Mouse (Mus musculus) heart, adult 2 months (tissue): Measurements from ENCODE around the gene Hoxb3. TPM values are rescaled to one million over a fixed set of nuclear protein-coding genes. Genes with fewer than 3 reads are reported as not detected.

Experiments used
- DNase-seq, 2 experiments: peaks; one replicate each; pipeline ENCODE4 v3.0.0; 2021
- H3K27ac ChIP-seq: fragments of 200-600 bp; 2 replicates; pipeline ENCODE4 v1.8.1; 2022
- H3K27me3 ChIP-seq: fragments of 200-500 bp; 2 replicates; pipeline ENCODE4 v1.6.1; 2012; ENCODE audit warnings: mild to moderate bottlenecking, low read length, inconsistent platforms, mixed read lengths; ENCODE audit not compliant: control insufficient read depth, insufficient read depth
- H3K36me3 ChIP-seq: fragments of 200-500 bp; 2 replicates; pipeline ENCODE4 v1.6.1; 2012; ENCODE audit warnings: low read length, inconsistent platforms; ENCODE audit not compliant: control insufficient read depth, insufficient read depth
- H3K4me1 ChIP-seq: fragments of 200-500 bp; 2 replicates; pipeline ENCODE4 v1.6.1; 2011; ENCODE audit warnings: low read length; ENCODE audit not compliant: control insufficient read depth, insufficient read depth
- H3K4me3 ChIP-seq: fragments of 200-600 bp; 2 replicates; pipeline ENCODE4 v1.8.1; 2022
- H3K79me2 ChIP-seq: fragments of 200-500 bp; replicated peaks from 2 replicates; pipeline ENCODE4 v1.6.1; 2012; ENCODE audit warnings: mild to moderate bottlenecking, inconsistent platforms, low read length, moderate library complexity, mixed read lengths; ENCODE audit not compliant: control insufficient read depth, insufficient read depth
- H3K9ac ChIP-seq: fragments of 200-500 bp; 2 replicates; pipeline ENCODE4 v1.6.1; 2012; ENCODE audit warnings: low read depth, mild to moderate bottlenecking, control low read depth, inconsistent platforms, low read length, mixed read lengths
- CTCF ChIP-seq: fragments of 200-600 bp; IDR thresholded peaks from 2 replicates; pipeline ENCODE4 v1.8.1; 2022; ENCODE audit warnings: antibody characterized with exemption, mild to moderate bottlenecking, moderate library complexity
- EP300 ChIP-seq: fragments of 200-500 bp; IDR thresholded peaks from 2 replicates; pipeline ENCODE4 v1.6.1; 2011; ENCODE audit warnings: low read depth, low read length, control low read depth; ENCODE audit not compliant: insufficient read depth
- POLR2A ChIP-seq: fragments of 200-500 bp; IDR thresholded peaks from 2 replicates; pipeline ENCODE4 v1.6.1; 2011; ENCODE audit warnings: mild to moderate bottlenecking, low read depth, low read length, control low read depth; ENCODE audit not compliant: insufficient read depth
- WGBS: fragments of 180-500 bp; shearing (Covaris S2); methylation state at CpG from one replicate; pipeline ENCODE4 v1.1.7; 2018; 5-methylcytosine and 5-hydroxymethylcytosine counted together
- intact Hi-C: fragments of 180-260 bp; cut with DNase I; formaldehyde crosslinking; loops from one replicate; pipeline ENCODE4 v1.15.1; 2025
- polyA plus RNA-seq: library from polyadenylated mRNA; depleted of rRNA; stranded (reverse); fragments of >200 nt; gene quantifications from 2 replicates; pipeline ENCODE4 v1.2.3, GENCODE M21; 2012
- total RNA-seq, 2 experiments: library from RNA; stranded (reverse); gene quantifications; 2 replicates each; pipeline ENCODE4 v1.2.3; 2021

Hoxb3 gene
- total and polyA plus RNA-seq, 3 experiments = 0.23 to 0.64 (median 0.30) TPM

GRCm38 (mm10) chr11:96286739-96287385, 36.3 kb upstream of the Hoxb3 start:
- WGBS = 3% methylated on average over 55 of the region's 55 CpGs
- H3K36me3 ChIP-seq = no peaks in the 10 kb centered on the region
- H3K27ac ChIP-seq = no peak overlapping the region
- no peaks in the 10 kb centered on the region for H3K79me2 ChIP-seq
- H3K27me3 ChIP-seq = peaks cover 50% of the 10 kb centered on the region
- peak overlapping the region; percentile 11; the same call in 1 of the 2 replicates for H3K4me3 ChIP-seq
- intact Hi-C loops = loop anchor here (10.0 kb wide), 2 partner anchors 282 to 438 kb away; partner anchors contain the start of gene Igf2bp1
- peaks cover 1% of the 10 kb centered on the region; the same call in 1 of the 2 replicates for H3K4me1 ChIP-seq
- no peak for DNase-seq
- no peak for TF ChIP-seq POLR2A
- TF ChIP-seq EP300 = no peak
- TF ChIP-seq CTCF = no peak
- H3K9ac ChIP-seq = no peak overlapping the region

GRCm38 (mm10) chr11:96287411-96287810, 35.7 kb upstream of the Hoxb3 start:
- H3K36me3 ChIP-seq = no peaks in the 10 kb centered on the region
- H3K9ac ChIP-seq = no peak overlapping the region
- peaks cover 49% of the 10 kb centered on the region for H3K27me3 ChIP-seq

GRCm38 (mm10) chr11:96288455-96289221, 34.5 kb upstream of the Hoxb3 start:
- Histone ChIP-seq H3K79me2 (no peaks in the 10 kb centered on the region), H3K4me3 (no peak overlapping the region), H3K4me1 (peaks cover 1% of the 10 kb centered on the region; the same call in 1 of the 2 replicates), H3K27ac (no peak overlapping the region), H3K36me3 (no peaks in the 10 kb centered on the region), H3K27me3 (peaks cover 50% of the 10 kb centered on the region), H3K9ac (no peak overlapping the region)
- no peak for DNase-seq
- 14% methylated on average over 1 of the region's 1 CpGs for WGBS
- intact Hi-C loops = loop anchor here (10.0 kb wide), 2 partner anchors 284 to 436 kb away; partner anchors contain the start of gene Igf2bp1
- TF ChIP-seq POLR2A = no peak
- TF ChIP-seq EP300 = no peak
- no peak for TF ChIP-seq CTCF

More at GRCm38 (mm10) chr11:96287411-96287810, 35.7 kb upstream of the Hoxb3 start:
- no peak for DNase-seq
- no peaks in the 10 kb centered on the region for H3K79me2 ChIP-seq
- intact Hi-C loops = loop anchor here (10.0 kb wide), 2 partner anchors 283 to 437 kb away; partner anchors contain the start of gene Igf2bp1
- no peak overlapping the region for H3K4me3 ChIP-seq
- no peak overlapping the region for H3K27ac ChIP-seq
- H3K4me1 ChIP-seq = peaks cover 1% of the 10 kb centered on the region; the same call in 1 of the 2 replicates
- WGBS = 5% methylated on average over 9 of the region's 9 CpGs
- TF ChIP-seq POLR2A (no peak), EP300 (no peak), CTCF (no peak)

GRCm38 (mm10) chr11:96289293-96289692, 33.8 kb upstream of the Hoxb3 start:
- Histone ChIP-seq H3K27me3 (peaks cover 49% of the 10 kb centered on the region), H3K4me1 (no peaks in the 10 kb centered on the region; the same call in 1 of the 2 replicates), H3K27ac (no peak overlapping the region), H3K79me2 (no peaks in the 10 kb centered on the region), H3K36me3 (no peaks in the 10 kb centered on the region), H3K4me3 (no peak overlapping the region), H3K9ac (no peak overlapping the region)
- TF ChIP-seq CTCF = no peak
- no peak for TF ChIP-seq EP300
- TF ChIP-seq POLR2A = no peak
- 6% methylated on average over 21 of the region's 21 CpGs for WGBS
- DNase-seq = no peak
- intact Hi-C loops = loop anchor here (10.0 kb wide), 2 partner anchors 284 to 436 kb away; partner anchors contain the start of gene Igf2bp1

GRCm38 (mm10) chr11:96289837-96290236, 33.3 kb upstream of the Hoxb3 start:
- no peak for DNase-seq
- no peak overlapping the region for H3K9ac ChIP-seq
- intact Hi-C loops = loop anchor here (10.0 kb wide), 2 partner anchors 285 to 435 kb away; partner anchors contain the start of gene Igf2bp1
- 20% methylated on average over 6 of the region's 6 CpGs for WGBS
- no peak overlapping the region for H3K4me3 ChIP-seq
- no peaks in the 10 kb centered on the region for H3K36me3 ChIP-seq
- no peaks in the 10 kb centered on the region; the same call in 1 of the 2 replicates for H3K4me1 ChIP-seq
- peaks cover 48% of the 10 kb centered on the region for H3K27me3 ChIP-seq
- H3K79me2 ChIP-seq = no peaks in the 10 kb centered on the region
- TF ChIP-seq EP300 (no peak), CTCF (no peak), POLR2A (no peak)
- no peak overlapping the region for H3K27ac ChIP-seq
